Mouse (Mus musculus): ENCODE measurements at regions not wholly inside any gene's neighbourhood (a gene's known extent, or its start where the extent isn't known, plus 50 kb on each side); places are given as distances from the start of the nearest gene placed in this dataset.
"Not testable (repeated sequence)": the region's sequence is repeated elsewhere in the genome, so short reads cannot be mapped to it uniquely, and the experiment has no call there.

GRCm38 (mm10) chr6:140869523-140869922, 140.4 kb downstream of the Gm11077 start:
- ATAC-seq (ENCODE audit: low FRiP score, low read depth); H3K9me3 ChIP-seq; H3K4me3 ChIP-seq; H3K4me2 ChIP-seq (replicated peaks); H3K9ac ChIP-seq (replicated peaks); H3K27ac ChIP-seq (replicated peaks); H3K27me3 ChIP-seq; H3K36me3 ChIP-seq; H3K4me1 ChIP-seq: not testable (repeated sequence)
- 95% methylated on average over 10 of the region's 16 CpGs for WGBS

GRCm38 (mm10) chr6:140874831-140875230, 145.7 kb downstream of the Gm11077 start:
- no peaks in the 10 kb centered on the region for H3K27me3 ChIP-seq
- no peak overlapping the region for H3K9ac ChIP-seq (replicated peaks)
- H3K9me3 ChIP-seq = no peaks in the 10 kb centered on the region
- no peaks in the 10 kb centered on the region for H3K4me1 ChIP-seq
- no peak overlapping the region for H3K27ac ChIP-seq (replicated peaks)
- H3K4me2 ChIP-seq (replicated peaks) = no peak overlapping the region
- 77% methylated on average over 3 of the region's 3 CpGs for WGBS
- no peak for ATAC-seq (ENCODE audit: low FRiP score, low read depth)
- no peak overlapping the region for H3K4me3 ChIP-seq
- H3K36me3 ChIP-seq = no peaks in the 10 kb centered on the region

- Histone ChIP-seq H3K9ac (replicated peaks) (no peak overlapping the region), H3K9me3 (no peaks in the 10 kb centered on the region), H3K27ac (replicated peaks) (no peak overlapping the region), H3K4me1 (no peaks in the 10 kb centered on the region), H3K4me3 (no peak overlapping the region), H3K4me2 (replicated peaks) (no peak overlapping the region), H3K27me3 (no peaks in the 10 kb centered on the region), H3K36me3 (no peaks in the 10 kb centered on the region)
- ATAC-seq (ENCODE audit: low FRiP score, low read depth) = no peak
Measured at GRCm38 (mm10) chr6:140883651-140884050, 154.6 kb downstream of the Gm11077 start.

- H3K27ac ChIP-seq (replicated peaks) = no peak overlapping the region
- no peaks in the 10 kb centered on the region for H3K4me1 ChIP-seq
- no peak overlapping the region for H3K9ac ChIP-seq (replicated peaks)
- H3K4me2 ChIP-seq (replicated peaks) = no peak overlapping the region
- H3K27me3 ChIP-seq = no peaks in the 10 kb centered on the region
- no peak overlapping the region for H3K4me3 ChIP-seq
- H3K9me3 ChIP-seq = no peaks in the 10 kb centered on the region
- ATAC-seq (ENCODE audit: low FRiP score, low read depth) = no peak
- 78% methylated on average over 11 of the region's 11 CpGs for whole genome bisulfite sequencing
- H3K36me3 ChIP-seq = no peaks in the 10 kb centered on the region
Measured at GRCm38 (mm10) chr6:140888610-140889009, 159.5 kb downstream of the Gm11077 start.

- H3K9ac ChIP-seq (replicated peaks) = no peak overlapping the region
- no peaks in the 10 kb centered on the region for H3K36me3 ChIP-seq
- H3K4me2 ChIP-seq (replicated peaks) = no peak overlapping the region
- no peaks in the 10 kb centered on the region for H3K9me3 ChIP-seq
- no peak for ATAC-seq (ENCODE audit: low FRiP score, low read depth)
- no peak overlapping the region for H3K4me3 ChIP-seq
- WGBS = 79% methylated on average over 5 of the region's 5 CpGs
- no peaks in the 10 kb centered on the region for H3K4me1 ChIP-seq
- H3K27ac ChIP-seq (replicated peaks) = no peak overlapping the region
- no peaks in the 10 kb centered on the region for H3K27me3 ChIP-seq
Measured at GRCm38 (mm10) chr6:140890060-140890459, 161.0 kb downstream of the Gm11077 start.

GRCm38 (mm10) chr6:140890591-140890990, 161.5 kb downstream of the Gm11077 start:
- H3K4me3 ChIP-seq = no peak overlapping the region
- 83% methylated on average over 2 of the region's 2 CpGs for WGBS
- H3K4me1 ChIP-seq = no peaks in the 10 kb centered on the region; the same call in 1 of the 2 replicates
- H3K9me3 ChIP-seq = no peaks in the 10 kb centered on the region
- H3K27ac ChIP-seq (replicated peaks) = no peak overlapping the region
- no peak for ATAC-seq (ENCODE audit: low FRiP score, low read depth)
- no peak overlapping the region for H3K4me2 ChIP-seq (replicated peaks)
- no peaks in the 10 kb centered on the region for H3K27me3 ChIP-seq
- no peaks in the 10 kb centered on the region for H3K36me3 ChIP-seq
- H3K9ac ChIP-seq (replicated peaks) = no peak overlapping the region

GRCm38 (mm10) chr6:140894467-140894866, 165.4 kb downstream of the Gm11077 start:
- Histone ChIP-seq H3K27me3 (no peaks in the 10 kb centered on the region), H3K9me3 (no peaks in the 10 kb centered on the region), H3K4me1 (no peaks in the 10 kb centered on the region; the same call in 1 of the 2 replicates), H3K36me3 (no peaks in the 10 kb centered on the region), H3K4me2 (replicated peaks) (no peak overlapping the region), H3K27ac (replicated peaks) (no peak overlapping the region), H3K9ac (replicated peaks) (no peak overlapping the region), H3K4me3 (no peak overlapping the region)
- peak; percentile 61; the same call in 1 of the 2 replicates for ATAC-seq (ENCODE audit: low FRiP score, low read depth)
- 45% methylated on average over 11 of the region's 11 CpGs for WGBS

- Histone ChIP-seq H3K9me3 (no peaks in the 10 kb centered on the region), H3K36me3 (no peaks in the 10 kb centered on the region), H3K27me3 (no peaks in the 10 kb centered on the region), H3K4me1 (no peaks in the 10 kb centered on the region; the same call in 1 of the 2 replicates), H3K9ac (replicated peaks) (no peak overlapping the region), H3K4me3 (no peak overlapping the region), H3K4me2 (replicated peaks) (no peak overlapping the region), H3K27ac (replicated peaks) (no peak overlapping the region)
- WGBS = 59% methylated on average over 2 of the region's 2 CpGs
- ATAC-seq (ENCODE audit: low FRiP score, low read depth) = no peak
Measured at GRCm38 (mm10) chr6:140895441-140895840, 166.4 kb downstream of the Gm11077 start.

GRCm38 (mm10) chr6:140897111-140897510, 168.0 kb downstream of the Gm11077 start:
- ATAC-seq (ENCODE audit: low FRiP score, low read depth) = no peak
- H3K4me3 ChIP-seq = no peak overlapping the region
- H3K4me2 ChIP-seq (replicated peaks) = no peak overlapping the region
- WGBS = 59% methylated on average over 8 of the region's 8 CpGs
- no peaks in the 10 kb centered on the region for H3K27me3 ChIP-seq
- H3K36me3 ChIP-seq = no peaks in the 10 kb centered on the region
- H3K4me1 ChIP-seq = no peaks in the 10 kb centered on the region; the same call in 1 of the 2 replicates
- no peak overlapping the region for H3K9ac ChIP-seq (replicated peaks)
- no peak overlapping the region for H3K27ac ChIP-seq (replicated peaks)
- no peaks in the 10 kb centered on the region for H3K9me3 ChIP-seq

GRCm38 (mm10) chr6:140924319-140924981, 195.4 kb downstream of the Gm11077 start:
- no peaks in the 10 kb centered on the region for H3K27me3 ChIP-seq
- no peak overlapping the region for H3K9ac ChIP-seq (replicated peaks)
- H3K9me3 ChIP-seq = no peaks in the 10 kb centered on the region
- H3K27ac ChIP-seq (replicated peaks) = no peak overlapping the region
- H3K4me1 ChIP-seq = 0 out of 2 replicates have a peak, but pooled peaks cover 5% of the 10 kb centered on the region
- H3K4me2 ChIP-seq (replicated peaks) = no peak overlapping the region
- peak; percentile 68 for ATAC-seq (ENCODE audit: low FRiP score, low read depth)
- no peaks in the 10 kb centered on the region for H3K36me3 ChIP-seq
- H3K4me3 ChIP-seq = no peak overlapping the region
- WGBS = 52% methylated on average over 12 of the region's 12 CpGs

- ATAC-seq (ENCODE audit: low FRiP score, low read depth) = no peak
- no peak overlapping the region for H3K9ac ChIP-seq (replicated peaks)
- no peak overlapping the region for H3K4me3 ChIP-seq
- no peak overlapping the region for H3K27ac ChIP-seq (replicated peaks)
- no peaks in the 10 kb centered on the region for H3K36me3 ChIP-seq
- H3K27me3 ChIP-seq = no peaks in the 10 kb centered on the region
- H3K4me2 ChIP-seq (replicated peaks) = no peak overlapping the region
- no peaks in the 10 kb centered on the region for H3K9me3 ChIP-seq
- 91% methylated on average over 3 of the region's 3 CpGs for WGBS
- H3K4me1 ChIP-seq = no peaks in the 10 kb centered on the region
Measured at GRCm38 (mm10) chr6:140927616-140928015, 198.5 kb downstream of the Gm11077 start.

GRCm38 (mm10) chr6:140934286-140934685, 205.2 kb downstream of the Gm11077 start:
- ATAC-seq (ENCODE audit: low FRiP score, low read depth) = no peak
- Histone ChIP-seq H3K4me3 (no peak overlapping the region), H3K9me3 (no peaks in the 10 kb centered on the region), H3K36me3 (no peaks in the 10 kb centered on the region), H3K4me2 (replicated peaks) (no peak overlapping the region), H3K27ac (replicated peaks) (no peak overlapping the region), H3K4me1 (no peaks in the 10 kb centered on the region), H3K9ac (replicated peaks) (no peak overlapping the region), H3K27me3 (no peaks in the 10 kb centered on the region)
- 84% methylated on average over 6 of the region's 6 CpGs for WGBS

GRCm38 (mm10) chr6:140938025-140938424, 208.9 kb downstream of the Gm11077 start:
- H3K4me3 ChIP-seq = no peak overlapping the region
- H3K4me2 ChIP-seq (replicated peaks) = no peak overlapping the region
- no peak for ATAC-seq (ENCODE audit: low FRiP score, low read depth)
- no peaks in the 10 kb centered on the region for H3K4me1 ChIP-seq
- no peak overlapping the region for H3K27ac ChIP-seq (replicated peaks)
- H3K9ac ChIP-seq (replicated peaks) = no peak overlapping the region
- 86% methylated on average over 1 of the region's 1 CpGs for WGBS
- no peaks in the 10 kb centered on the region for H3K9me3 ChIP-seq
- H3K36me3 ChIP-seq = no peaks in the 10 kb centered on the region
- H3K27me3 ChIP-seq = no peaks in the 10 kb centered on the region

All from midbrain, embryonic 12.5 days (tissue).